29 mouse cellular contexts compared by ENCODE assay signal in genomic region chr2:104173431-104173830, GRCm38 (mm10). TPM values are rescaled to one million over a fixed set of nuclear protein-coding genes. Genes with fewer than 3 reads are reported as not detected.
DNase-seq lines count a peak whose midpoint lies in the region; ATAC-seq and TF ChIP-seq lines count a peak whose summit lies in the region.
"Had no signal": no experiment of that assay in that cellular context is flagged by ENCODE, and none has a peak within 500 bp of the region (broad histone marks: within the 10 kb centered on the region; RNA-seq: fewer than 3 reads in every experiment).

No protein-coding gene starts in this region.

- no peaks in the 10 kb centered on the region; the same call in 1 of the 2 replicates for H3K36me3 ChIP-seq in midbrain, postnatal 0 days (ENCODE audit: insufficient read depth, low read length)
- H3K36me3 ChIP-seq in midbrain, embryonic 15.5 days (replicated peaks): no peaks in the 10 kb centered on the region
- H3K36me3 ChIP-seq in MEL (ENCODE audit: control insufficient read depth in 1 of 2, insufficient read depth in 2 of 2, low read length in 2 of 2): peaks cover 0 to 29% of the 10 kb centered on the region in 2 experiments; a peak in 2 of 4 replicates
- no peaks in the 10 kb centered on the region for H3K36me3 ChIP-seq in stomach, postnatal 0 days (ENCODE audit: control insufficient read depth, insufficient read depth, low read length)
- H3K36me3 ChIP-seq: embryonic facial prominence, embryonic 12.5 days; embryonic facial prominence, embryonic 15.5 days; heart, embryonic 12.5 days; heart, embryonic 15.5 days; hindbrain, embryonic 10.5 days had no signal

- H3K27me3 ChIP-seq in midbrain, postnatal 0 days (ENCODE audit: insufficient read depth, low read length): no peaks in the 10 kb centered on the region
- H3K27me3 ChIP-seq in midbrain, embryonic 15.5 days (replicated peaks): no peaks in the 10 kb centered on the region
- no peaks in the 10 kb centered on the region for H3K27me3 ChIP-seq in MEL (ENCODE audit: control insufficient read depth in 1 of 2, insufficient read depth in 2 of 2, low read length in 2 of 2)
- no peaks in the 10 kb centered on the region for H3K27me3 ChIP-seq in stomach, postnatal 0 days (ENCODE audit: control insufficient read depth, insufficient read depth, low read length)
- H3K27me3 ChIP-seq: embryonic facial prominence, embryonic 12.5 days; embryonic facial prominence, embryonic 15.5 days; heart, embryonic 12.5 days; heart, embryonic 15.5 days; hindbrain, embryonic 13.5 days; Patski had no signal

- no peaks in the 10 kb centered on the region for H3K9me3 ChIP-seq in midbrain, postnatal 0 days (ENCODE audit: low read length)
- no peaks in the 10 kb centered on the region for H3K9me3 ChIP-seq in midbrain, embryonic 15.5 days
- no peaks in the 10 kb centered on the region for H3K9me3 ChIP-seq in MEL (replicated peaks; ENCODE audit: insufficient read depth, low read length)
- no peaks in the 10 kb centered on the region for H3K9me3 ChIP-seq in stomach, postnatal 0 days (ENCODE audit: control insufficient read depth, low read length)
- H3K9me3 ChIP-seq: embryonic facial prominence, embryonic 12.5 days; embryonic facial prominence, embryonic 15.5 days; heart, embryonic 12.5 days; heart, embryonic 15.5 days; hindbrain, embryonic 10.5 days; hindbrain, embryonic 13.5 days had no signal

- H3K79me2 ChIP-seq in MEL (ENCODE audit: control insufficient read depth, insufficient read depth, low read length, poor library complexity): no peaks in the 10 kb centered on the region

- ATAC-seq in midbrain, postnatal 0 days (ENCODE audit: low FRiP score): no peak
- ATAC-seq in midbrain, embryonic 15.5 days (replicated peaks): no peak
- ATAC-seq in stomach, postnatal 0 days (ENCODE audit: low FRiP score, low TSS enrichment): no peak
- ATAC-seq: forebrain, embryonic 14.5 days; forebrain, postnatal 0 days; hindbrain, embryonic 16.5 days; Patski had no signal

- no peak overlapping the region for H3K4me3 ChIP-seq in layer of hippocampus, adult 2 months
- no peak overlapping the region for H3K4me3 ChIP-seq in midbrain, postnatal 0 days (ENCODE audit: low read depth, low read length)
- no peak overlapping the region for H3K4me3 ChIP-seq in midbrain, embryonic 15.5 days
- no peak overlapping the region for H3K4me3 ChIP-seq in MEL (ENCODE audit: control insufficient read depth in 1 of 2, insufficient read depth in 1 of 2, low read depth in 2 of 2, low read length in 2 of 2)
- H3K4me3 ChIP-seq in stomach, postnatal 0 days (ENCODE audit: low read depth, low read length): no peak overlapping the region
- H3K4me3 ChIP-seq: embryonic facial prominence, embryonic 12.5 days; embryonic facial prominence, embryonic 15.5 days; heart, embryonic 12.5 days; heart, embryonic 15.5 days; hindbrain, embryonic 10.5 days; hindbrain, embryonic 13.5 days had no signal

- WGBS in midbrain, postnatal 0 days: 94% methylated on average over 3 of the region's 3 CpGs
- 92% methylated on average over 3 of the region's 3 CpGs for WGBS in midbrain, embryonic 15.5 days
- 78% methylated on average over 3 of the region's 3 CpGs for WGBS in stomach, postnatal 0 days

- no peak overlapping the region for H3K9ac ChIP-seq in midbrain, postnatal 0 days (replicated peaks; ENCODE audit: low read length, poor library complexity, severe bottlenecking)
- H3K9ac ChIP-seq in midbrain, embryonic 15.5 days: no peak overlapping the region
- no peak overlapping the region; the same call in 1 of the 2 replicates for H3K9ac ChIP-seq in MEL (ENCODE audit: control insufficient read depth, low read depth, low read length, poor library complexity, severe bottlenecking)
- no peak overlapping the region for H3K9ac ChIP-seq in stomach, postnatal 0 days (ENCODE audit: low read length)
- H3K9ac ChIP-seq: embryonic facial prominence, embryonic 12.5 days; embryonic facial prominence, embryonic 15.5 days; forebrain, postnatal 0 days; heart, embryonic 12.5 days; heart, embryonic 15.5 days; hindbrain, embryonic 13.5 days had no signal

- H3K4me2 ChIP-seq in midbrain, postnatal 0 days (ENCODE audit: low read depth, low read length, poor library complexity, severe bottlenecking): no peak overlapping the region
- no peak overlapping the region for H3K4me2 ChIP-seq in midbrain, embryonic 15.5 days
- no peak overlapping the region for H3K4me2 ChIP-seq in stomach, postnatal 0 days (replicated peaks; ENCODE audit: low read depth)
- H3K4me2 ChIP-seq: embryonic facial prominence, embryonic 12.5 days; embryonic facial prominence, embryonic 15.5 days; heart, embryonic 12.5 days; heart, embryonic 15.5 days; hindbrain, embryonic 13.5 days had no signal

- no peaks in the 10 kb centered on the region for H3K4me1 ChIP-seq in midbrain, postnatal 0 days (ENCODE audit: insufficient read depth, low read length)
- peaks cover 15% of the 10 kb centered on the region for H3K4me1 ChIP-seq in midbrain, embryonic 15.5 days
- H3K4me1 ChIP-seq in MEL (ENCODE audit: control insufficient read depth in 1 of 2, insufficient read depth in 2 of 2, low read length in 2 of 2): peaks cover 21 to 36% of the 10 kb centered on the region in 2 experiments
- 0 out of 2 replicates have a peak, but pooled peaks cover 2% of the 10 kb centered on the region for H3K4me1 ChIP-seq in stomach, postnatal 0 days (replicated peaks; ENCODE audit: control insufficient read depth, insufficient read depth)

- peak; percentile 51 for TF ChIP-seq RAD21 in MEL (IDR thresholded peaks at IDR 0.05; ENCODE audit: low read depth, low read length)

- no peak for TF ChIP-seq POLR2A in MEL (IDR thresholded peaks at IDR 0.05; ENCODE audit: control insufficient read depth in 1 of 2, insufficient read depth in 1 of 2, low read depth in 1 of 2, low read length in 2 of 2, poor library complexity in 1 of 2)

- H3K27ac ChIP-seq in layer of hippocampus, adult 2 months: peak overlapping the region; percentile 28; the same call in 1 of the 2 replicates
- no peak overlapping the region for H3K27ac ChIP-seq in midbrain, postnatal 0 days (ENCODE audit: low read depth, low read length)
- H3K27ac ChIP-seq in midbrain, embryonic 15.5 days: no peak overlapping the region
- no peak overlapping the region for H3K27ac ChIP-seq in MEL (ENCODE audit: control insufficient read depth, low read depth, low read length)
- no peak overlapping the region for H3K27ac ChIP-seq in stomach, postnatal 0 days (replicated peaks)
- H3K27ac ChIP-seq: embryonic facial prominence, embryonic 12.5 days; embryonic facial prominence, embryonic 15.5 days; heart, embryonic 15.5 days; hindbrain, embryonic 10.5 days; hindbrain, embryonic 13.5 days had no signal

- TF ChIP-seq CTCF in layer of hippocampus, adult 2 months (conservative IDR thresholded peaks at IDR 0.05): peak; percentile 45
- TF ChIP-seq CTCF in midbrain, postnatal 0 days (IDR thresholded peaks at IDR 0.05): peak; percentile 24
- TF ChIP-seq CTCF in MEL (IDR thresholded peaks at IDR 0.05 in 2 of 3, conservative IDR thresholded peaks at IDR 0.05 in 1 of 3; ENCODE audit: control insufficient read depth in 1 of 3, insufficient read depth in 1 of 3, low read depth in 2 of 3, low read length in 3 of 3, poor library complexity in 1 of 3, severe bottlenecking in 1 of 3): peak; percentile 13 to 48 (median 47); a peak in 4 of 6 replicates
- TF ChIP-seq CTCF in stomach, postnatal 0 days (IDR thresholded peaks at IDR 0.05; ENCODE audit: low read depth): no peak

- TF ChIP-seq EP300 in MEL (IDR thresholded peaks at IDR 0.05; ENCODE audit: low read depth in 1 of 2, low read length in 2 of 2): no peak
- TF ChIP-seq EP300 in stomach, postnatal 0 days (optimal IDR thresholded peaks at IDR 0.05): no peak

- DNase-seq in layer of hippocampus, adult 2 months (ENCODE audit: low spot score in 2 of 2): no peak
- no peak for DNase-seq in layer of hippocampus, adult 9-11 months
- DNase-seq in midbrain, postnatal 0 days (ENCODE audit: low spot score): no peak
- peak; percentile 54 for DNase-seq in MEL (ENCODE audit: low read depth, low spot score)
- peak; percentile 21 for DNase-seq in naive thymus-derived CD4-positive, alpha-beta T cell, adult 2 months (ENCODE audit: low read depth)
- DNase-seq in right cerebral cortex, postnatal 14 days: no peak
- DNase-seq in stomach, postnatal 0 days (ENCODE audit: low spot score): no peak
- DNase-seq: adrenal gland, adult 2 months; adrenal gland, postnatal 14 days; B cell, adult 2 months; cerebellum, adult 11 months; cerebellum, adult 9-11 months; forebrain, postnatal 0 days; gastrocnemius, postnatal 25 days; heart, postnatal 10 days; heart, postnatal 36 days had no signal

TF ChIP-seq in MEL, 35 proteins besides CTCF, POLR2A, EP300 and RAD21 (continues in another document):
- no peak for TF ChIP-seq TCF12 (IDR thresholded peaks at IDR 0.05; ENCODE audit: low read depth, low read length)
- no peak for TF ChIP-seq POLR2AphosphoS2 (IDR thresholded peaks at IDR 0.05; ENCODE audit: low read length)
- no peak for TF ChIP-seq ELF1 (IDR thresholded peaks at IDR 0.05; ENCODE audit: low read depth, low read length)
- no peak for TF ChIP-seq TBP (IDR thresholded peaks at IDR 0.05; ENCODE audit: low read depth, low read length)
- no peak for TF ChIP-seq JUND (IDR thresholded peaks at IDR 0.05; ENCODE audit: low read depth, low read length)
- TF ChIP-seq GABPA (IDR thresholded peaks at IDR 0.05; ENCODE audit: low read depth, low read length): no peak
- no peak for TF ChIP-seq BHLHE40 (IDR thresholded peaks at IDR 0.05; ENCODE audit: borderline replicate concordance, low read depth, low read length)
- no peak for TF ChIP-seq MAFK (IDR thresholded peaks at IDR 0.05; ENCODE audit: borderline replicate concordance, low read depth, low read length)
- no peak for TF ChIP-seq MAX (IDR thresholded peaks at IDR 0.05; ENCODE audit: low read length)
- no peak for TF ChIP-seq NELFE (IDR thresholded peaks at IDR 0.05; ENCODE audit: low read depth, low read length)
- TF ChIP-seq SMC3 (IDR thresholded peaks at IDR 0.05; ENCODE audit: low read depth, low read length): peak; percentile 36
- TF ChIP-seq UBTF (IDR thresholded peaks at IDR 0.05; ENCODE audit: borderline replicate concordance, insufficient read depth, low read depth, low read length): no peak
- TF ChIP-seq CHD2 (IDR thresholded peaks at IDR 0.05; ENCODE audit: low read length): no peak
- TF ChIP-seq MYC (IDR thresholded peaks at IDR 0.05; ENCODE audit: low read depth, low read length): no peak
- TF ChIP-seq HCFC1 (IDR thresholded peaks at IDR 0.05; ENCODE audit: low read depth, low read length): no peak

RNA-seq across cellular contexts. Expression of gene A930018P22Rik, which starts 50.9 kb away (rescaled TPM):
- total RNA-seq in layer of hippocampus, adult 2 months (2021): not detected
- not detected in 2 replicates for total RNA-seq in midbrain, postnatal 0 days (2014; rRNA removed)
- 0.26 TPM in 1 of 2 replicates, not detected in the other for polyA plus RNA-seq in midbrain, postnatal 0 days (2015; fragmentation: Nextera tagmentation; extraction: Ambion mirVana)
- polyA plus RNA-seq in midbrain, embryonic 15.5 days (2015; fragmentation: Nextera tagmentation; extraction: Ambion mirVana): not detected in 2 replicates
- total RNA-seq in MEL (2012; rRNA removed): not detected in 2 replicates
- polyA plus RNA-seq in MEL (2012; ENCODE audit: insufficient read depth in 1 of 2, insufficient read length in 2 of 2, low read depth in 1 of 2, low replicate concordance in 2 of 2, missing spikeins in 1 of 2): not detected
- 0.47 and 0.53 TPM in 2 replicates for polyA plus RNA-seq in stomach, postnatal 0 days (2015; fragmentation: Nextera tagmentation; extraction: Ambion mirVana)
- total RNA-seq: common myeloid progenitor, adult 5-6 weeks had no signal
- polyA plus RNA-seq: embryonic facial prominence, embryonic 12.5 days; embryonic facial prominence, embryonic 15.5 days; forebrain, embryonic 11.5 days; forebrain, embryonic 14.5 days; forebrain, postnatal 0 days; hindbrain, embryonic 13.5 days; hindbrain, embryonic 16.5 days; inflammation-experienced regulatory T-cells, adult 6 months; Patski had no signal

Comparison
In these comparisons a context has a peak if more than half of its experiments do, and no peak if none do; other contexts are left out.
1. DNase-seq: peak in MEL (single experiment) and naive thymus-derived CD4-positive, alpha-beta T cell, adult 2 months (single experiment); none in layer of hippocampus, adult 2 months (0 of 2), layer of hippocampus, adult 9-11 months (single experiment), midbrain, postnatal 0 days (single experiment), right cerebral cortex, postnatal 14 days (single experiment) and stomach, postnatal 0 days (single experiment).